Mouse (Mus musculus) telencephalon, adult 2 months (tissue): Measurements from ENCODE around the gene Olfr1489.
"Not testable (repeated sequence)": the region's sequence is repeated elsewhere in the genome, so short reads cannot be mapped to it uniquely, and the experiment has no call there.

ENCODE experiments used
- DNase-seq: peaks from one replicate; pipeline ENCODE4 v3.0.0-alpha.2; 2011; ENCODE audit warnings: low read depth, low spot score

Gene Olfr1489

GRCm38 (mm10) chr19:13631321-13631720, at the start of gene Olfr1489:
Olfr1489 (plus strand) TSS chr19:13631621.
- no peak for DNase-seq

- no peak for DNase-seq
Measured at GRCm38 (mm10) chr19:13583211-13583610, 48.2 kb upstream of the Olfr1489 start, which contains the start of gene Olfr1484. Olfr1484 (plus strand) TSS chr19:13583511.

- not testable (repeated sequence) for DNase-seq
Measured at GRCm38 (mm10) chr19:13617075-13617474, 14.3 kb upstream of the Olfr1489 start, which contains the start of gene Olfr1487. Olfr1487 (plus strand) TSS chr19:13617375.

GRCm38 (mm10) chr19:13650791-13651190, 19.4 kb downstream of the Olfr1489 start, which contains the start of gene Olfr1490:
Olfr1490 (plus strand) TSS chr19:13651091.
- DNase-seq, result no peak
